Mouse (Mus musculus): ENCODE data around the gene 4930524B15Rik. TPM values are rescaled to one million over a fixed set of nuclear protein-coding genes. Genes with fewer than 3 reads are reported as not detected.
"Not testable (repeated sequence)": the region's sequence is repeated elsewhere in the genome, so short reads cannot be mapped to it uniquely, and the experiment has no call there.

Gene 4930524B15Rik
- total RNA-seq (2021), result not detected
- long read RNA-seq, experiment 1, result 0 reads
- long read RNA-seq, experiment 2, result 0 reads

GRCm38 (mm10) chr11:31965256-31966134, at the start of gene 4930524B15Rik:
TSS of gene 4930524B15Rik (plus strand) at chr11:31965592.
- DNase-seq, result no peak

- no peak for DNase-seq
Observed at GRCm38 (mm10) chr11:31917769-31918168, 47.6 kb upstream of the 4930524B15Rik start.

GRCm38 (mm10) chr11:31930051-31930450, 35.3 kb upstream of the 4930524B15Rik start:
- DNase-seq, result no peak

- no peak for DNase-seq
Observed at GRCm38 (mm10) chr11:31935652-31936051, 29.7 kb upstream of the 4930524B15Rik start.

- no peak for DNase-seq
Observed at GRCm38 (mm10) chr11:31936910-31937525, 28.4 kb upstream of the 4930524B15Rik start.

- DNase-seq, result no peak
Observed at GRCm38 (mm10) chr11:31940898-31941639, 24.3 kb upstream of the 4930524B15Rik start.

GRCm38 (mm10) chr11:31941640-31942638, 23.5 kb upstream of the 4930524B15Rik start:
- DNase-seq, result no peak

- no peak for DNase-seq
Observed at GRCm38 (mm10) chr11:31945471-31945870, 19.9 kb upstream of the 4930524B15Rik start.

GRCm38 (mm10) chr11:31948462-31949330, 16.7 kb upstream of the 4930524B15Rik start:
- DNase-seq, result no peak

GRCm38 (mm10) chr11:31949331-31949785, 16.0 kb upstream of the 4930524B15Rik start:
- peak; percentile 62 for DNase-seq

GRCm38 (mm10) chr11:31960071-31960470, 5.3 kb upstream of the 4930524B15Rik start:
- DNase-seq, result no peak

GRCm38 (mm10) chr11:31963993-31964392, 1.4 kb upstream of the 4930524B15Rik start:
- DNase-seq, result no peak

GRCm38 (mm10) chr11:31974132-31974531, 8.7 kb downstream of the 4930524B15Rik start:
- no peak for DNase-seq

GRCm38 (mm10) chr11:31974826-31975225, 9.4 kb downstream of the 4930524B15Rik start:
- DNase-seq, result no peak

GRCm38 (mm10) chr11:31975678-31976077, 10.3 kb downstream of the 4930524B15Rik start:
- no peak for DNase-seq

GRCm38 (mm10) chr11:31976137-31976536, 10.7 kb downstream of the 4930524B15Rik start:
- no peak for DNase-seq

- not testable (repeated sequence) for DNase-seq
Observed at GRCm38 (mm10) chr11:31980089-31980488, 14.7 kb downstream of the 4930524B15Rik start.

GRCm38 (mm10) chr11:31981830-31982229, 16.4 kb downstream of the 4930524B15Rik start:
- DNase-seq, result no peak

- not testable (repeated sequence) for DNase-seq
Observed at GRCm38 (mm10) chr11:31982247-31982943, 17.0 kb downstream of the 4930524B15Rik start.
